Mouse (Mus musculus) embryonic facial prominence, embryonic 12.5 days (tissue): ENCODE results near the gene Abcb6. TPM values are rescaled to one million over a fixed set of nuclear protein-coding genes. Genes with fewer than 3 reads are reported as not detected.

ENCODE experiments used
- ATAC-seq: fragments of 200-750 bp; cut with Nextera tagmentation; 2 replicates; pipeline ENCODE4 v1.8.0; 2017; ENCODE audit not compliant: insufficient number of reproducible peaks, insufficient read depth, low FRiP score, low TSS enrichment
- H3K27ac ChIP-seq: fragments of 300-500 bp; sonication (generic); 2 replicates; pipeline ENCODE4 v1.5.1; 2016; ENCODE audit warnings: mild to moderate bottlenecking
- H3K27me3 ChIP-seq: fragments of 300-500 bp; sonication (generic); 2 replicates; pipeline ENCODE4 v1.6.1; 2016; ENCODE audit warnings: mild to moderate bottlenecking, moderate library complexity
- H3K36me3 ChIP-seq: fragments of 300-500 bp; sonication (generic); 2 replicates; pipeline ENCODE4 v1.6.1; 2016; ENCODE audit warnings: mild to moderate bottlenecking
- H3K4me1 ChIP-seq: fragments of 300-500 bp; sonication (generic); 2 replicates; pipeline ENCODE4 v1.6.1; 2016
- H3K4me2 ChIP-seq: fragments of 300-500 bp; sonication (generic); replicated peaks from 2 replicates; pipeline ENCODE4 v1.6.1; 2016; ENCODE audit warnings: mild to moderate bottlenecking, moderate library complexity
- H3K4me3 ChIP-seq: fragments of 300-500 bp; sonication (generic); 2 replicates; pipeline ENCODE4 v1.5.1; 2016; ENCODE audit warnings: mild to moderate bottlenecking
- H3K9ac ChIP-seq: fragments of 300-500 bp; sonication (generic); 2 replicates; pipeline ENCODE4 v1.6.1; 2016; ENCODE audit warnings: mild to moderate bottlenecking, moderate library complexity
- H3K9me3 ChIP-seq: fragments of 300-500 bp; sonication (generic); 2 replicates; pipeline ENCODE4 v1.6.1; 2016; ENCODE audit warnings: mild to moderate bottlenecking, moderate library complexity
- WGBS: fragments of 180-500 bp; shearing (Covaris S2); methylation state at CpG from one replicate; pipeline ENCODE4 v1.1.7; 2016; 5-methylcytosine and 5-hydroxymethylcytosine counted together
- polyA plus RNA-seq: library from polyadenylated mRNA; unstranded; fragments of >200 nt; fragmentation: Nextera tagmentation; extraction: Ambion mirVana; gene quantifications from 2 replicates; pipeline ENCODE4 v1.2.1, GENCODE M21; 2016

Abcb6 gene
- polyA plus RNA-seq: 30.8 and 35.7 TPM in 2 replicates

DNA sequence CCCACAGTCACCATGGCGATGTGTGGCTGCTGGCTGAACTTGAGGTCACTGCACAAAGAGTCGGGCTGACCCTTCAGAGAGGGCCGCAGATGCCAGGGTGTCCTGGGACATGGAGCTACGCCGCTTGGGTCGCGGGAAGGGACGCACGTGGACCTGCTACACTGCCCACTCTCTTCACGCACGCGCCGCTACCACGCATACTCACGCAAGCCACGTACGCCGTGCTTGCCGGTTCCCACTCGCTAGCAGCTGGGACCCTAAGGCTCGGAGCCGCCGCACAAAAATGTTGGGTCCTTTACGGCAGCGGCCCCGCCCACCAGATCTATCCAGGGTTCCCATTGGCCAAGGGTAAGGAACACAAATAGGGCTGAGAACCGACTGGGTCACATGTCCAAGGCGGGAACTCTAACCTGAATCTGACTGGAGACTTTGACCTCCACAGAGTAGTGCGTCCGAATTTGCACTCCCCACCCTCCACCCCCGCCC lies at the start of gene Abcb6:
Abcb6 (minus strand) TSS at position 288 of the 486 bp plus-strand sequence.
- H3K4me2 ChIP-seq: peak within 1 kb of the TSS; percentile 89
- H3K4me3 ChIP-seq: peak within 1 kb of the TSS; percentile 57
- peak; percentile 88 for ATAC-seq
- peak within 1 kb of the TSS; percentile 58 for H3K9ac ChIP-seq
- H3K9me3 ChIP-seq: no peaks in the 10 kb centered on the region
- no peaks in the 10 kb centered on the region for H3K27me3 ChIP-seq
- H3K4me1 ChIP-seq: peaks cover 16% of the 10 kb centered on the region
- no peak within 1 kb of the TSS for H3K27ac ChIP-seq
- under 1% methylated on average over 31 of the region's 31 CpGs for WGBS
- peaks cover 61% of the 10 kb centered on the region for H3K36me3 ChIP-seq

DNA sequence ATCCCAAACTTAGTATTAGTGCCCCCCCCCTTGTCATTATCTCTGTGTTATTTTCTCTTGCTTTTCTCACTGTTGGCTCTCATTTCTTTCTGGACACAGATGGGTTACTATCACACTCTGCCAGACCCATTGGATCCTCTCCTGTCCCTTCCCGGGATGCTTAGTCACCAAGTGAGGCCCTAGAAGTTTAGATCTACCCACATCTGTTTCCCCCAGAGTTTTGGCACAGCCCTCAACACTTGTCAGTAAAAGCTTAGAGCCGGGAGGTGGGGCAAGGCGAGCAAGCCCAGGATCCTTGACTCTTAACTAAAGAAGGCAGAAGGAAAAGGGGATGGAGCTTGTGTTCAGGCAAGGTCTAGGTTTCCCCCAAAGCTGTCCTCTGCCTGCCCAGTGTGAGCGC lies 49.0 kb upstream of the Abcb6 start:
- H3K9me3 ChIP-seq: no peaks in the 10 kb centered on the region
- no peak overlapping the region for H3K27ac ChIP-seq
- H3K27me3 ChIP-seq: 0 out of 2 replicates have a peak, but pooled peaks cover 2% of the 10 kb centered on the region
- H3K4me2 ChIP-seq: no peak overlapping the region
- 71% methylated on average over 4 of the region's 4 CpGs for WGBS
- ATAC-seq: no peak
- no peak overlapping the region for H3K9ac ChIP-seq
- no peaks in the 10 kb centered on the region for H3K4me1 ChIP-seq
- H3K36me3 ChIP-seq: no peaks in the 10 kb centered on the region
- H3K4me3 ChIP-seq: no peak overlapping the region

DNA sequence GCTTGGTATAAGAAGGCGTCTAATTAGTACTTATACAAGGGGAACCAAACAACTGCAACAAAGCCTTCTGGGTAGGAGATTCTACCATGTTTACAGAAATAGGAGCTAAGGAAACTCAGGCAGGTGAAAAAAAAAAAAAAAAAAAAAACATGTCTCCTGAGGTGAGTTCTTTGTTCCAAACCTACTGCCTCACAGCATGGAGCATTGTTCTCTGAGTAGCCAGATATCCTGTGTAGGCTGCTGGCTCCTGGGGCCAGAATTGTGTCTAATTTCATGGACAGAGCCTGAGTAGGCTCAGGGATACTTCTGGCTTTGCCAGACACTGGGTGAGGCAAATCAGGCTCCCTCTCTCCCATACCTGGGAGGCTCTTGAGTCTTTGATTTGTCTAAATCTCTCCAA lies 47.5 kb upstream of the Abcb6 start:
- ATAC-seq: no peak
- no peak overlapping the region for H3K4me2 ChIP-seq
- H3K4me3 ChIP-seq: no peak overlapping the region
- no peaks in the 10 kb centered on the region for H3K9me3 ChIP-seq
- 0 out of 2 replicates have a peak, but pooled peaks cover 2% of the 10 kb centered on the region for H3K27me3 ChIP-seq
- no peaks in the 10 kb centered on the region for H3K36me3 ChIP-seq
- H3K27ac ChIP-seq: no peak overlapping the region
- 79% methylated on average over 1 of the region's 1 CpGs for WGBS
- H3K9ac ChIP-seq: no peak overlapping the region
- no peaks in the 10 kb centered on the region for H3K4me1 ChIP-seq

DNA sequence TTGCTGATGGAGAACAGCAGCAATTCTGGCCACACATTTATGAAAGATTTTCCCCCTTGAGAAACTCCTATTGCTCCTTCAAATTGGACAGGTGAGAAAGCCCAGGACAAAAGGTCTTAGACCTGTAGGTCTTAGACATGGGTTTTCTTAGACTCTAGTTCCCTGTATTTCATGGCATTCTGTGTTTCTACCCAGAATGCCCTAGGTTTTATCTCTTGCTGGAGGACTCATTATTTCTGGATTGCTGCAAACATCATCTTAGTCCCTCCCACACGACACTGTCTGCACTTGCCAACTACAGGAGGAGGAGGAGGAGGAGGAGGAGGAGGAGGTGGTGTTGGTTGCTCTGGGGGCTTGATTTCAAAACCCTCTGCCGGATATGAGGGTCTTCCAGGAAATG lies 45.9 kb upstream of the Abcb6 start:
- WGBS: 62% methylated on average over 2 of the region's 2 CpGs
- H3K4me1 ChIP-seq: no peaks in the 10 kb centered on the region

DNA sequence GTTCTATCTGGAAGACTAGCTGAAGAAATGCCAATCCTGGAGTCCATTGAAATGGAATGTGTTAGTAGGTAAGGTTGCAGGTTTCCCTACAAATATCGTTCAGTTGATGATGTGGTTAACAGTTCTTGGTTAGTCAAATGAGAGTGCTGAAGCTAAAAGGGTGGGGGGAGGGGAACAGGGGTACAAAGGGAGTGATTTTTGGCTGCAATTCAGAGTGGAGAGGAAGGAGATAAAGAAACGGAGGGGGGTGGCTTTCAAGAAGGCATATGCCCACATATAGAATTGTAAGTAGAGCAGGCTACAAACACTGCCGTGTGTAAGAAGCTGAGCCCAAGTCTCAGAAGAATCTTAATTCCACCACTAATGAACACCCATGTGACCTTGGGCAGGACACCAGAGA lies 45.3 kb upstream of the Abcb6 start:
- no peak for ATAC-seq
- Histone ChIP-seq H3K4me3 (no peak overlapping the region), H3K36me3 (no peaks in the 10 kb centered on the region), H3K27me3 (peaks cover 21% of the 10 kb centered on the region), H3K27ac (no peak overlapping the region), H3K4me2 (no peak overlapping the region), H3K9ac (no peak overlapping the region), H3K4me1 (no peaks in the 10 kb centered on the region), H3K9me3 (no peaks in the 10 kb centered on the region)
- WGBS: 77% methylated on average over 3 of the region's 3 CpGs

More for the DNA sequence above, 45.9 kb upstream of the Abcb6 start:
- Histone ChIP-seq H3K27me3 (peaks cover 14% of the 10 kb centered on the region), H3K27ac (no peak overlapping the region), H3K4me3 (no peak overlapping the region), H3K4me2 (no peak overlapping the region), H3K36me3 (no peaks in the 10 kb centered on the region), H3K9me3 (no peaks in the 10 kb centered on the region), H3K9ac (no peak overlapping the region)
- ATAC-seq: no peak

DNA sequence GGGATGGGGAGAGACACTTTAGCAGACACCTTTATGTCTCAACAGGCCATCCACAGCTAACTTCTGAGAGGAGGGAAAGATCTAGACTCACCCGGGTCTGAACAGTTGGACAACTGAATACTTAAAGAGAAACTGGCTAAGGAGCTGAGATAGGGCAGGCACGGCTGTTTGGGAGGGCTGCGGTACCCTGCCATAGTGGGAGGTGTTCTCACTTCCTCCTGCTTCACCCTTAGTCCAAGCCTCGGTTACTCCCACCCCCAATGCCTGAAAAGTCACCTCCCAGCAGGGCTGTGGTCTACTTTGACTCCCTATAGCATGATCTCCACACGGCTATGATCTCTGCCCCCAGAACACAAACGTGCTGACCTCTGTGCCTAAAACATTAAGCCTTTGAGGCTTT lies 43.3 kb upstream of the Abcb6 start:
- H3K36me3 ChIP-seq: no peaks in the 10 kb centered on the region
- WGBS: 62% methylated on average over 6 of the region's 6 CpGs
- H3K4me3 ChIP-seq: no peak overlapping the region
- H3K4me2 ChIP-seq: no peak overlapping the region
- H3K27ac ChIP-seq: no peak overlapping the region
- no peak for ATAC-seq
- no peaks in the 10 kb centered on the region for H3K9me3 ChIP-seq
- H3K27me3 ChIP-seq: peaks cover 40% of the 10 kb centered on the region
- H3K4me1 ChIP-seq: peaks cover 4% of the 10 kb centered on the region; the same call in 1 of the 2 replicates
- no peak overlapping the region for H3K9ac ChIP-seq

DNA sequence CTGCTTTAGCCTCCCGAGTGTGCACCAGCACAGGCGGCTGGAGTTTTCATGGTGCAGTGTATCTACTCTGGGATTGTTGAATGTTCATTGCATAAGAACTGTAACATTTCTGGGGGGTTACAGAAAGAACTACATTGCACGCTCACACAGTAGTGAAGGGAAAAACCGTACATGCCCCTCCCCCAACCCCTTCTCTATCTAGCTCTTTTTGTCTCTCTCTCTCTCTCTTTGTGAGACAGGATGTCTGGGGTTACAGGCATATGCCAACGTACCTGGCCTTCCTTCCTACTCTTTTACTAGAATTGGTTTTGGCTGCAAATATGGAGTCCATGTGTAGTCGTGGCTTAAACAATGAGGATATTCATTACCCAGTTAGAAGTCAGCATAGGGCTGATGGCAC lies 42.7 kb upstream of the Abcb6 start:
- 73% methylated on average over 6 of the region's 6 CpGs for WGBS
- H3K9me3 ChIP-seq: no peaks in the 10 kb centered on the region
- ATAC-seq: no peak
- H3K27ac ChIP-seq: no peak overlapping the region
- no peak overlapping the region for H3K4me3 ChIP-seq
- peaks cover 9% of the 10 kb centered on the region; the same call in 1 of the 2 replicates for H3K4me1 ChIP-seq
- H3K9ac ChIP-seq: no peak overlapping the region
- no peak overlapping the region for H3K4me2 ChIP-seq
- no peaks in the 10 kb centered on the region for H3K36me3 ChIP-seq
- H3K27me3 ChIP-seq: peaks cover 46% of the 10 kb centered on the region

DNA sequence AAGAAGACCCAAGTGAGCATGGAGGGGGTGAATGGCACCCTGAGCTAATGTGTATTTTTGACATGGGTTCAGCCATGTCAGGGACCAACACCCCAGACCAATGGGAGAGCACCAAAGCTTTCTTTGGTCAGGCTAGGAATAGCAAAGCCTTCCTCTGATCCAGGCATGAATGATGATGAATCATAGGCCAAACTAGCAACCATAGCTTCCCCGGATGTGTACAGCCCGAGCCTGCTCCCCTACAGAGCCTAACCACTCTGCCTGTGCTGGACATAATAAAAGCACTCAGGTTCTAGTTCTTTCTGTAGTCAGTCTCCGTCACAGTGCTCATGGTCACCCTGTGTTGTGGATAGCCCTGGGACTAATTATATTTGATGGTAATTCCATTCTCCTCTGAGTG lies 41.3 kb upstream of the Abcb6 start:
- H3K4me2 ChIP-seq: no peak overlapping the region
- no peak overlapping the region for H3K9ac ChIP-seq
- 78% methylated on average over 3 of the region's 3 CpGs for WGBS
- no peak overlapping the region for H3K27ac ChIP-seq
- H3K4me3 ChIP-seq: no peak overlapping the region
- peaks cover 9% of the 10 kb centered on the region; the same call in 1 of the 2 replicates for H3K4me1 ChIP-seq
- no peaks in the 10 kb centered on the region for H3K9me3 ChIP-seq
- H3K36me3 ChIP-seq: no peaks in the 10 kb centered on the region
- H3K27me3 ChIP-seq: peaks cover 58% of the 10 kb centered on the region
- no peak for ATAC-seq

DNA sequence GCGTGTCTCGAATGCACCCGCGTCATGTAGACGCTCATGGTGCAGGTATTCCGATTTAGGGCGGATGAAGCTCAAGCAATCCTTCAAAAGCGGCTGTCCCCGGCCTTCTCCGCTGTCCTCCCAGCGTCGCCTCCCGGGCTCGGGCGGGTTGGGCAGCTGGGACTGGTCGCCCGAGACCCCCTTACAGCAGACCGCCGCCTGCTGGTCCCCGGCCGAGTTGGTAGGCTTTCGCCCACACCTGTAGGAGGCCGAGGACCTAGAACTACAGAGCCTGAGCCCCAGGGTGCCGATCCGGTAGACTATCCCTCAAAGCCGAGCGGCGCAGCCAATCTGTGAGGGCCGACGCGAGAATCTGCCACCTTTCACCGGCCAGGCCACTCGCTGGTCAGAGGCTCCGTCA lies 39.3 kb upstream of the Abcb6 start, which contains the start of gene Tuba4a:
Tuba4a (minus strand) TSS at position 335 of the 400 bp plus-strand sequence.
- Histone ChIP-seq H3K4me2 (peak within 1 kb of the TSS; percentile 92), H3K9me3 (no peaks in the 10 kb centered on the region), H3K9ac (peak within 1 kb of the TSS; percentile 39), H3K4me1 (peaks cover 9% of the 10 kb centered on the region; the same call in 1 of the 2 replicates), H3K27me3 (peaks cover 62% of the 10 kb centered on the region), H3K4me3 (peak within 1 kb of the TSS; percentile 50), H3K36me3 (peaks cover 6% of the 10 kb centered on the region), H3K27ac (no peak within 1 kb of the TSS)
- ATAC-seq: no peak; the same call in 1 of the 2 replicates
- WGBS: under 1% methylated on average over 34 of the region's 34 CpGs

DNA sequence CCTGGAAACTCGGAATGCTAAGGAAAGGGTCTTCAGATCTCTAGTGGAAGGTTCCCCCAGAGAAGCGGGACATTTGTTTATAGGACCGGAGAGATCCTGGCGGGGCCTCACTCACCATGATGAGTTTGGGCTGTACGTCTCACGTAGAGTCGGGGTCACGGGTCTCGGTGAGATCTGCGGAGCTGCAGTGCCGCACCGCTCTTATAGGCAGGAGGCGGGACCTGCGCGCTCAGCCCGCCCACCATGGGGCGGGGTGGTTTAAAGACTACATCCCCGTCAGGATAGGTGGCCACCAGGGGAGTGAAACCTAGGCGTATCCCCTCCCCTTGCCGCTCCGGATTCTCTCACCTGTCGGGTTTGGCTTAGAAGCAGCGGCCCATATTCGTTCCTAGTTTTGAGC lies 38.9 kb upstream of the Abcb6 start:
- Histone ChIP-seq H3K4me1 (peaks cover 9% of the 10 kb centered on the region; the same call in 1 of the 2 replicates), H3K9me3 (no peaks in the 10 kb centered on the region), H3K9ac (peak overlapping the region; percentile 39), H3K36me3 (peaks cover 10% of the 10 kb centered on the region), H3K27ac (no peak overlapping the region), H3K27me3 (peaks cover 62% of the 10 kb centered on the region), H3K4me3 (peak overlapping the region; percentile 50), H3K4me2 (peak overlapping the region; percentile 92)
- ATAC-seq: peak; percentile 41; the same call in 1 of the 2 replicates
- under 1% methylated on average over 24 of the region's 24 CpGs for WGBS

DNA sequence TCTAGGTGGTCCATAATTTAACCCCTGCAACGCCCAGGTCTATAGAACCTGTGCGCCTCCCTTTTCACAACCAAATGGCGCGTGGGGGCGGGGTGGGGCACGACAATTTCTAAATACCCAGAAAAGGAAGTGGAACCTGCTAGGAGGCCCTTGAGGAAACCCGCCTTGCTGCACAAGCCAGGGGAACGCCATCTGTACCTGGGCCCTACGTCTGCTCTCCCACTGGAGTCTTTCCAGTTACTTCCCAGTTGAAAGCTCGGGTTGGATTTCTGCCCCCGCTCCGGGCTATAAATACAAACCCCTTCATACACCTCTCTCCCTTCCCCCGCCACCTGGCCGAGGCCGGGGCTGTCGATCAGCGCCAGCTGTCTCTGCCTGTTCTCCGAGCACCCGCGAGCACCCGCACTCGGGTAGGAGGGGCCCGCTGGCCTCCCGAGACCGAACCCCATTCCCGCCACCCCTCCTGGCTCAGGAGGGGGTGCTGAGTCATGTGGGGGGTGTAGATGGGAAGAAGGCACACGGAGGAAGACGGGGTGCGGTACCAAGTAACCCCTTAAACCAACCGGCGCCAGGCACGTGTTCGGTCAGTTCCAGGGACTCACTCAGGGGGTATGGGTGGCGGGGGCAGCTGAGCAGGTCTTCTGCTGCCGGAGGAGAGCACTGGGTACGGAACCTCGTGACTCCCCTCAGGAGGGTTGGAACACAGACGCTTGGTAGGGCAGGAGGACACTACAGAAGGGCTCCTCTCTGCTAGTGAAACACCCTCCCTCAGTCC lies 38.2 kb upstream of the Abcb6 start:
- Histone ChIP-seq H3K27me3 (peaks cover 62% of the 10 kb centered on the region), H3K4me2 (peak overlapping the region; percentile 92), H3K4me1 (peaks cover 9% of the 10 kb centered on the region; the same call in 1 of the 2 replicates), H3K9me3 (no peaks in the 10 kb centered on the region), H3K27ac (no peak overlapping the region), H3K36me3 (peaks cover 17% of the 10 kb centered on the region), H3K4me3 (peak overlapping the region; percentile 50), H3K9ac (peak overlapping the region; percentile 39)
- no peak; the same call in 1 of the 2 replicates for ATAC-seq
- WGBS: 1% methylated on average over 38 of the region's 38 CpGs

DNA sequence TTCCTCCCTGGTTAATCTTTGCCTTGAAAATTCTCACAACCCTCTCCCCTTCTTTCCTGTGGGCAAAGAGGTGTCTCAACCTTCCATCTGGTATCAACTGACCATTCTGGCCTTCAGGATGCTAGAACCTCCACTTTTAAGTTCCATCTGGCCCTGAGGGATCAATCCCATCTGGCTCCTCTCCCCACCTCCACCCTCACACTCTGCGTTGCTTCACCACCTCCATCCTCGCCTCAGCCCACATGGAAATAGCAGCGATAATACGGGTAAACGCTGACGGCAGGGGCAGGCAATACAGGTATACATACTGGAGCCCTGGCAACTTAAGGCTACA lies 37.7 kb upstream of the Abcb6 start:
- 5% methylated on average over 6 of the region's 6 CpGs for WGBS
- Histone ChIP-seq H3K36me3 (peaks cover 23% of the 10 kb centered on the region), H3K4me2 (peak overlapping the region; percentile 92)

More for the DNA sequence above, 37.7 kb upstream of the Abcb6 start:
- ATAC-seq: no peak
- Histone ChIP-seq H3K27ac (no peak overlapping the region), H3K9ac (no peak overlapping the region), H3K4me3 (peak overlapping the region; percentile 50; the same call in 1 of the 2 replicates), H3K4me1 (peaks cover 9% of the 10 kb centered on the region; the same call in 1 of the 2 replicates), H3K27me3 (peaks cover 62% of the 10 kb centered on the region), H3K9me3 (no peaks in the 10 kb centered on the region)
